In the genomic region with DNA sequence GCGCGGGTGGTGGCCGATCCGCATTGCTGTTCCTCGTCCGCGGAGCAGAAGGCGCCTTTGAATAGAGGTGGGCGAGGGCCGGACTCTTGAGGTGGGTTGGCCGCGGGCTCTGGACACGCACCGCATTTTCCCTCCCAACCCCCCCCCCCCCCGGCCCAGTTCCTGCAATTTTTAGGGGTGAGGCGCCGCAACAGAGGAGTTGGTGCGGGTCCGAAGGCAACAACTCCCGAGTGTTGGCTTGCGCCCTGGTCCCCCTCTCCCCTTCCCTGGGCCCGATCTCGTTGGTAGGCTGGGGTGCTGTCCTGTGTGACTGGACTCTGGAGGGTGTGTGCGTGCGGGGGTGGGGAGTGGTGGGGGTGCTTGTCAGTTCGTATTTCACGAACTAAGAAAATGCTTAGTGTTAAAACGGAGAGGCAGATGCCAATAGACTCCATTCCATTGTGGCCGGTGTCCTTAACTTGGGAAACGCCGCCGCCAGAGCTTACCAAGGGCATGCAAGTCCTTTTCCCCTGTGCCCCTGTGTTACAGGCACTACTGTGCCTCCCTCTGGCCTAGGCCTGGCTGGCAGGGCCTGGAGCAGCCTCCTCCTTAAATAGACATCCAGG, we compare ENCODE assay signal across 8 mouse cellular contexts. TPM values are rescaled to one million over a fixed set of nuclear protein-coding genes. Genes with fewer than 3 reads are reported as not detected.
DNase-seq lines count a peak whose midpoint lies in the region; ATAC-seq lines count a peak whose summit lies in the region.

No protein-coding gene starts in this region.

- H3K9me3 ChIP-seq in embryonic facial prominence, embryonic 10.5 days: no peaks in the 10 kb centered on the region
- H3K9me3 ChIP-seq in liver, embryonic 16.5 days (replicated peaks; ENCODE audit: control insufficient read depth, low read length): no peaks in the 10 kb centered on the region
- H3K9me3 ChIP-seq in neural tube, embryonic 15.5 days (replicated peaks): no peaks in the 10 kb centered on the region

- H3K4me3 ChIP-seq in embryonic facial prominence, embryonic 10.5 days: peak overlapping the region; percentile 78
- peak overlapping the region; percentile 80 for H3K4me3 ChIP-seq in liver, embryonic 16.5 days (ENCODE audit: low read depth, low read length)
- peak overlapping the region; percentile 91 for H3K4me3 ChIP-seq in neural tube, embryonic 15.5 days (replicated peaks)

- WGBS in embryonic facial prominence, embryonic 10.5 days: under 1% methylated on average over 32 of the region's 32 CpGs
- WGBS in liver, embryonic 16.5 days (ENCODE audit: insufficient replicate concordance): 2% methylated on average over 24 of the region's 32 CpGs
- WGBS in neural tube, embryonic 15.5 days: under 1% methylated on average over 32 of the region's 32 CpGs

- H3K36me3 ChIP-seq in embryonic facial prominence, embryonic 10.5 days (replicated peaks): peaks cover 31% of the 10 kb centered on the region
- peaks cover 2% of the 10 kb centered on the region for H3K36me3 ChIP-seq in liver, embryonic 16.5 days (ENCODE audit: control insufficient read depth, insufficient read depth)
- 0 out of 2 replicates have a peak, but pooled peaks cover 3% of the 10 kb centered on the region for H3K36me3 ChIP-seq in neural tube, embryonic 15.5 days

- H3K27ac ChIP-seq in embryonic facial prominence, embryonic 10.5 days (replicated peaks): peak overlapping the region; percentile 98
- H3K27ac ChIP-seq in liver, embryonic 16.5 days (ENCODE audit: low read length): peak overlapping the region; percentile 94
- H3K27ac ChIP-seq in neural tube, embryonic 15.5 days (replicated peaks): peak overlapping the region; percentile 98

- peak; percentile 77 for DNase-seq in 416B (ENCODE audit: low read depth)
- peak; percentile 85 for DNase-seq in adipocyte (ENCODE audit: low spot score)
- DNase-seq in embryonic facial prominence, embryonic 10.5 days (ENCODE audit: low spot score): peak; percentile 67
- DNase-seq in heart, adult 8-10 months (ENCODE audit: low spot score): peak; percentile 46
- peak; percentile 61 to 64 for DNase-seq in kidney, adult 8-10 months
- peak; percentile 20 to 30 for DNase-seq in thymus, postnatal 36 days

- H3K4me1 ChIP-seq in embryonic facial prominence, embryonic 10.5 days: peaks cover 42% of the 10 kb centered on the region
- H3K4me1 ChIP-seq in liver, embryonic 16.5 days (ENCODE audit: control insufficient read depth, low read depth, low read length): peaks cover 32% of the 10 kb centered on the region
- peaks cover 46% of the 10 kb centered on the region for H3K4me1 ChIP-seq in neural tube, embryonic 15.5 days

- peak overlapping the region; percentile 96 for H3K9ac ChIP-seq in liver, embryonic 16.5 days (ENCODE audit: low read depth, low read length)
- H3K9ac ChIP-seq in neural tube, embryonic 15.5 days (replicated peaks): peak overlapping the region; percentile 97

- no peaks in the 10 kb centered on the region for H3K27me3 ChIP-seq in embryonic facial prominence, embryonic 10.5 days (replicated peaks; ENCODE audit: low read depth, poor library complexity, severe bottlenecking)
- no peaks in the 10 kb centered on the region for H3K27me3 ChIP-seq in liver, embryonic 16.5 days (ENCODE audit: control insufficient read depth, insufficient read depth, low read depth, low read length)
- no peaks in the 10 kb centered on the region for H3K27me3 ChIP-seq in neural tube, embryonic 15.5 days (replicated peaks)

- peak overlapping the region; percentile 97 for H3K4me2 ChIP-seq in liver, embryonic 16.5 days (ENCODE audit: low read depth, low read length)
- H3K4me2 ChIP-seq in neural tube, embryonic 15.5 days: peak overlapping the region; percentile 90

- ATAC-seq in liver, embryonic 16.5 days (ENCODE audit: low read depth): no peak
- ATAC-seq in neural tube, embryonic 15.5 days (ENCODE audit: low FRiP score): peak; percentile 45

RNA-seq across cellular contexts. Expression of a gene that starts 1.9 kb away (rescaled TPM):
- polyA plus RNA-seq in embryonic facial prominence, embryonic 10.5 days (2016; fragmentation: Nextera tagmentation; extraction: Ambion mirVana): 44.5 and 44.9 TPM in 2 replicates
- total RNA-seq in heart, adult 8-10 months (2022): 100 to 1,000 TPM; 143 to 153 (median 147) TPM
- 14.5 and 14.6 TPM in 2 replicates for polyA plus RNA-seq in liver, embryonic 16.5 days (2015; fragmentation: Nextera tagmentation; extraction: Ambion mirVana)
- 70.2 and 100 TPM in 2 replicates for polyA plus RNA-seq in neural tube, embryonic 15.5 days (2015; fragmentation: Nextera tagmentation; extraction: Ambion mirVana)

RNA-seq across cellular contexts. Expression of a gene that starts 52.7 kb away (rescaled TPM):
- polyA plus RNA-seq in embryonic facial prominence, embryonic 10.5 days (2016; fragmentation: Nextera tagmentation; extraction: Ambion mirVana): 41.9 and 44.5 TPM in 2 replicates
- total RNA-seq in heart, adult 8-10 months (2022): 10 to 100 TPM; 26.0 to 30.9 (median 29.3) TPM
- 22.6 and 22.7 TPM in 2 replicates for polyA plus RNA-seq in liver, embryonic 16.5 days (2015; fragmentation: Nextera tagmentation; extraction: Ambion mirVana)
- 38.9 and 42.1 TPM in 2 replicates for polyA plus RNA-seq in neural tube, embryonic 15.5 days (2015; fragmentation: Nextera tagmentation; extraction: Ambion mirVana)

RNA-seq across cellular contexts. Expression of a gene that starts 52.7 kb away (rescaled TPM):
- 2.6 and 3.2 TPM in 2 replicates for polyA plus RNA-seq in embryonic facial prominence, embryonic 10.5 days (2016; fragmentation: Nextera tagmentation; extraction: Ambion mirVana)
- total RNA-seq in heart, adult 8-10 months (2022): 10 to 100 TPM; 26.3 to 29.6 (median 26.9) TPM
- polyA plus RNA-seq in liver, embryonic 16.5 days (2015; fragmentation: Nextera tagmentation; extraction: Ambion mirVana): 3.9 and 5.5 TPM in 2 replicates
- 0.91 and 1.8 TPM in 2 replicates for polyA plus RNA-seq in neural tube, embryonic 15.5 days (2015; fragmentation: Nextera tagmentation; extraction: Ambion mirVana)

Comparison
In these comparisons a context has a peak if more than half of its experiments do, and no peak if none do; other contexts are left out.
1. DNase-seq: peak in every context shown above with its lines; median percentile 85 in adipocyte; 77 in 416B; 67 in embryonic facial prominence, embryonic 10.5 days; 62 in kidney, adult 8-10 months; 46 in heart, adult 8-10 months; 25 in thymus, postnatal 36 days.